Mouse (Mus musculus) natural killer cell, adult 2 months (primary cell): Measurements from ENCODE around the gene Ubr4.

Source experiments
- DNase-seq, 2 experiments: peaks; one replicate each; pipeline ENCODE4 v3.0.0; 2022; ENCODE audit warnings: low spot score in 2 of 2

Ubr4 gene

DNA sequence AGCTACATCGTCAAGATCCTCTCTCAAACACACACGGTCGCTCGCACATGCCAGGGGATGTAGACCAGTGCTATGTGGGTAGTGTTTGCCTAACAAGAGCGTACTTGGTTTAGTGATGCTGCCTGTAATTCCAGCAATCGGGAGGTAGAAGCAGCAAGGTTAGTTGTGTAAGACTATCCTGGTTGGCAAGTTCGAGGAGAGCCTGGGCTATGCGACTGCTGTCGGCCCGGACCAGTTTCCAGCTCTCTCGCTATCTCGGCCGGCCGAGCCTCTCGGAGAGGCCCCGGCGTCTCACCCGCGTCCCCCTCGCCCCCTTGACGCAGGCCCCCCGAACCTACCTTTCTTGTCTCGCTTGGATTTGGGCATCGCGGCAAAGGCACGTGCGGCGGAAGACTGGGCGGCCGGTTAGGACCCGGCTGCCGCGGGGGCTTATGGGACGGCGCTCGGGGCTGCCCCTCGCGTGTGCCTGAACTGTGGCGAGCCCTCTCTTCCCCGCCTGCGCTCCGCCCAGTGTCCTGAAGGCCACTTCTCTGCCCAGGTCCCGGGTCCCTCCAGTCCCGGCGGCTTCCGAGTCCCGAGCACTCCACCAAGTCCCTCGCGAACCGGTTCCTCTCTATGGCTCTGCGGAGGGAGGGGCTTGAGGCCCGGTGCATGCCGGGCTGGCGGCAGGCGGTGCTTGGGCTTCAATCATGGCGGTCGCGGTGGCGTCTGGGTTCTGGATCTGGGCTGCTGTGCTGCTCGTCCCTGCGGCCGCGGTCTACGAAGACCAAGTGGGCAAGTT lies at the start of gene Ubr4, which contains the start of the genes Mrto4 and Emc1:
Ubr4 (plus strand) TSS at position 679 of the 781 bp plus-strand sequence.
Mrto4 (minus strand) TSS at position 646 of the 781 bp plus-strand sequence.
Emc1 (plus strand) TSS at position 657 of the 781 bp plus-strand sequence.
- DNase-seq: peak; percentile 74 to 81

GRCm38 (mm10) chr4:139305521-139305920 lies 46.9 kb upstream of the Ubr4 start:
- no peak for DNase-seq

GRCm38 (mm10) chr4:139307916-139308315 lies 44.5 kb upstream of the Ubr4 start:
- DNase-seq: peak in 1 of 2 experiments; percentile 57

DNA sequence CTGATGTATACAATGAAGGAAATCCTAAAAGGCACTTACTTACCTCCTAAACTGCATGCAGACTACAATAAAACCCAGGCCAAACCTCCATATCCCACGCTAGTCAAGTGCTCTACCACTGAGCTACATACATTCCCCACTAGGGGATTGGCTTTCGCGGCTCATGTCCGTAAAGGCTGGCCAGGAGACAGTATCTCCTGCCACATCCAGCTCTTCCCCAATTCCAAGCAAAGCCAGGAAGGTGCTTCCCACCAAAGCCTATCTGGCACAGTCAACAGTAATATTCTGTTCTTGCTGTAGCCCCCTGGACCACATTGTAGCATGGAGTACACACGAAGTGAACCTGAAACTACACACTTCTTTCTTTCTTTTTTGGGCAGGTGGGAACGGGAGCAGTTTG lies 42.8 kb upstream of the Ubr4 start:
- DNase-seq: no peak

DNA sequence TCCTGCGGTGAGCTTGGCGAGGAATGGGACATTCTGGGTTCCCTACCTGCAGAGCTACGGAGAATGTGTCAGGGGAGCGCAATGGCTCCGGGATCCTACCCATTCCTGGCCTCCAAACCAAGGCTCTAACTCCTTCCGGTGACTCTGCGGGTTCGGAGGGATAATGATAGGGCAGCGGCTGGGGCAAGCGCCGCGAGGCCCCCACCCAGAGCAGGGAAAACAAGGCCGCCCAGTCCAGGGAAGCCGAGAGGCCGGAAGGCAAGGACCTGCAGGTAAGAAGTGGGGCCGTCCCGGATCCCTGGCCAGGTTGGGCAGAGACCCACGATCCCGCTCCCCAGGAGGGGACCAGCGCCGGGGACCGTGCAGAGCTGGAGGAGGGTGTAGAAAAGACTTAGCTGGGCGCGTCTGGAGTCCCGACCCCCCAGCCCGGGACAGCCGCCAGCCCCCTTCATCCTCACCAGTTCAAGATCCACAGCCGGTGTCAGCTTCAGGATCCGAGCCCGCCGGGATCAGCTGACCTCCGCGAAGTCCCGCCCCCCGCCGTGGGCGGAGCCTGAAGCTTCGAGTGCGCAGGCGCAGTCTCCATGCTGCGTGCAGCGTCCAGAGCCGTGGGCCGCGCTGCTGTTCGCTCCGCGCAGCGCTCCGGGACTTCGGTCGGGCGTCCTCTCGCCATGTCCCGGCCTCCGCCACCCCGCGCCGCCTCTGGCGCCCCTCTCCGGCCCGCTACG lies 42.1 kb upstream of the Ubr4 start, which contains the start of the genes Pqlc2 and Akr7a5:
Pqlc2 (minus strand) TSS at position 538 of the 728 bp plus-strand sequence.
Akr7a5 (plus strand) TSS at position 574 of the 728 bp plus-strand sequence.
- DNase-seq: peak; percentile 94 to 95

DNA sequence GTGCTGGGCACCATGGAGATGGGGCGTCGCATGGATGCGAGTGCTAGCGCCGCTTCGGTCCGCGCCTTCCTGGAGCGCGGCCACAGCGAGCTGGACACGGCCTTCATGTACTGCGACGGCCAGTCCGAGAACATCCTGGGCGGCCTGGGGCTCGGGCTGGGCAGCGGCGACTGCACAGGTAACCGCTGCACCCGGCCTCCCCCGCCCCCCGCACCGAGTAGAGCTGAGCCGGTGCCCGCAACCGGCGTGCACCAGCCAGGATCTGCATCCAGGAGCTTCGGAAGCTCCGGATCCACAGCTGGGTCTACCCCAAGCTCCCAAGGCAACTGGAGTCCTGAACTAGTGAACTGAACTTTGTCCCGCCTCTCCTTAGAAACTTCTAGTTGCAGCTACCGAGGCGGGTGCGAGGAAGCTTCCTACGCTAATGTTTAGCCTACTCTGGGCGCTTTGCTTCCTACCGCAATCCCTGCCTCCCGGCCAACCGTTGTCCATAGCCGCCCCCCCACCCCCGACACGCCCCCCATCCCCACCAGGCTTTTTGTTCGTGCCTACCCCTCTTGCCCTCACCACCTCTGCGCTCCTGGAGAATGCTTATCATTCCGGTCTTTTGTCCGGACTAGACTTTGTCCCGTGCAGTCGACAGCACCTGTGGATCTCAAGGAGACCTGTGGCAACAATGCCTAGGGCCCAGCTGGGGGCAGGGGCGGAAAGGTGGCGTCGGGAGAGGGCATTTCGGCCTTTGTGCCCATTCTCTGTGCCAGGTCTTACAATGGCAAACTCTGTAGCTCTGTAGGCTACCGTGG lies 41.3 kb upstream of the Ubr4 start:
- no peak for DNase-seq

- no peak for DNase-seq
Measured at GRCm38 (mm10) chr4:139311707-139312106, 40.7 kb upstream of the Ubr4 start.

DNA sequence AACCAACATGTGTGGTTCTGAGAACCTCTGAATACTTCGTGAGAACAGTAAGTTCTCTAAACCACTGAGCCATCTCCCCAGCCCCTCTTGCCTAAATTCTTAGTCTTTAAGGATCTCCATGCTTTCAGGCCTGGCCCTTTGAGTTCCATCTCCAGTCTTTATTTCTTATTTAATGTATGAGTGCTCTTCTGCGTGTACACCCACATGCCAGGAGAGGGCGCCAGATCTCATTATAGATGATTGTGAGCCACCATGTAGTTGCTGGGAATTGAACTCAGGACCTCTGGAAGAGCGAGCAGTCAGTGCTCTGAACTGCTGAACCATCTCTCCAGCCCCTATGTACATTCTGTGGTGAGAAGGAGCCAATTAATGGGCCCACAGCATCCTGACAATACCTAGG lies 39.8 kb upstream of the Ubr4 start:
- peak; percentile 39 to 63 for DNase-seq

DNA sequence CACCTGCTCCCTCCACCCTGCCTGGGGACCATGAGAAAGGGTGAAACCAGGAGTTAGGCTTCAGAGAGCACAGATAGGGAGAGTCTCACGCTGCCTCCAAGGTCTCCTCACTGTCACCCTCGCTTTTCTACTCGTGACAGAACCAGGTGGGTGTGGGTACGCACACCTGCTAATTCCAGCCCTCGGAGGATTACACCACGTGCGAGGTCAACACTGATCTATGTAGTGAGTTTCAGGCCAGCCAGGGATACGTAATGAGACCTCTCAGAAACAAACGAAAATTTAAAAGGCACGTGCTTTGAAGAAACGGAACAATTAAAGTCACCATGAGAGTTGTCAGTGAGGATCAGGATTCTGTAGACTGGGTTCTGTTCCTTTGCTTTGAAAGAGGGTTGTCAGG lies 34.0 kb upstream of the Ubr4 start:
- no peak for DNase-seq

GRCm38 (mm10) chr4:139319740-139320139 lies 32.7 kb upstream of the Ubr4 start:
- no peak for DNase-seq

GRCm38 (mm10) chr4:139330605-139331004 lies 21.8 kb upstream of the Ubr4 start:
- DNase-seq: peak; percentile 79 to 84

GRCm38 (mm10) chr4:139334631-139335295 lies 17.6 kb upstream of the Ubr4 start:
- DNase-seq: no peak

GRCm38 (mm10) chr4:139335507-139335906 lies 16.9 kb upstream of the Ubr4 start:
- no peak for DNase-seq

DNA sequence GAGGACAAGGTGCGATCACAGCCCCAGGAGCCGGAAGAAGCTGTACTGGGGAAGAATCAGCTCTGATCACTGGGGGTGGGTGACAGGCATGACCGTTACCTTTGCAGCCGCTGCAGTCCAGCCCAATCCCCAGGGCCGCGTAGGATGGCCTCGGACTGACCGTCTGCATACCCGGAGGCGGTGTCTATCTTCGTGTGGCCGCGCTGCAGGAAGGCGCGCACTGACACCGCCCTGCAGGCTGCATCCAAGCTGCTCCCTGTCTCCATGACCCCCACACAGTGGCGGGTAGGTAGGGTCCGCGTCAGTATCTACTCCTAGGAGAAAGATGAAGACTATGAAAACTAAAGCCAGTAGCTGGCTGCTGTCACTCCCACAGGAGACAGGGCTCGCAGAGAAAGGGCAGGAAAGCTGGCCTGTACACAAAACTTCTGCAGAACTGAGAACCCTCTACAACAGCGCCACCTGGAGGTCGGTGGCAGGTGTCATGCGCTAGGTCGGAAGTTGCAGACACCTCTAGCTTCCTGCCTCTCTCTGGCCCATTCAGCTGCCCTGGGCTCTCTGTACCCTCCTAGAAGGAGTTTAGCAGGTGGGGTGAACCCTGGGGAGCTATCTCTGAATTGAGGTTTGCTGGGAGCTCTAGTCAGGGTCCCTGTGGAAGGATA lies 15.5 kb upstream of the Ubr4 start:
- DNase-seq: peak; percentile 66 to 81

DNA sequence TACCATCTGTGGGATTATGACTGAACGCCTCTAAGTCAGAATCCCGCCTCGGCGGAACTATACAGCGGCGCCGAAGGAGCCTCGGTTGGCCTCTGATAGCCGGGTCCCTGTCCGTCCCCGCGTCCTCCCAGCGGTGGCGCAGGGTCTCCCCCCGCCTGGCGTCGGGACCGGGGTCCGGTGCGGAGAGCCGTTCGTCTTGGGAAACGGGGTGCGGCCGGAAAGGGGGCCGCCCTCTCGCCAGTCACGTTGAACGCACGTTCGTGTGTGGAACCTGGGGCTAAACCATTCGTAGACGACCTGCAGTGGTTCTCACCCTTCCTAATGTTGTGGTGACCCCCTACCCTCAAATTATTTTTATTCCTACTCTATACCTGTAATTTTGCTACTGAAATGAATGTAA lies 14.3 kb upstream of the Ubr4 start:
- no peak for DNase-seq

DNA sequence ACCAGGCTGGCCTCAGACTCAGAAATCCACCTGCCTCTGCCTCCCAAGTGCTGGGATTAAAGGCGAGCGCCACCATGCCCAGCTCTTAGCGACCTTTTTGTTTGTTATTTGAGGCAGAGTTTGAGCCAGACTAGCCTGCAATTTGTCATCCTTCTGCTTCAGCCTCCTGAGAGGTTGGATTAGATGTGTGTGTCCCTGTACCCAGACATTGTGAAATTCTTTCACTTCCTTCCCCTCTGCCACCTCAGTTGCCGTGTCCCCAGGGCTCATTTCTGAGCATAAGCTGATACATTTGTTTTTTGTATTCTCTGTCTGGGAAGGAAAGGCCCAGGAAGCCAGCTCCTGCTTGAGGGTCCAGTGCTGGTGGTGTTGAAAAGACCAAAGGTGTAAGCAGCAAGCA lies 11.6 kb upstream of the Ubr4 start:
- no peak for DNase-seq

DNA sequence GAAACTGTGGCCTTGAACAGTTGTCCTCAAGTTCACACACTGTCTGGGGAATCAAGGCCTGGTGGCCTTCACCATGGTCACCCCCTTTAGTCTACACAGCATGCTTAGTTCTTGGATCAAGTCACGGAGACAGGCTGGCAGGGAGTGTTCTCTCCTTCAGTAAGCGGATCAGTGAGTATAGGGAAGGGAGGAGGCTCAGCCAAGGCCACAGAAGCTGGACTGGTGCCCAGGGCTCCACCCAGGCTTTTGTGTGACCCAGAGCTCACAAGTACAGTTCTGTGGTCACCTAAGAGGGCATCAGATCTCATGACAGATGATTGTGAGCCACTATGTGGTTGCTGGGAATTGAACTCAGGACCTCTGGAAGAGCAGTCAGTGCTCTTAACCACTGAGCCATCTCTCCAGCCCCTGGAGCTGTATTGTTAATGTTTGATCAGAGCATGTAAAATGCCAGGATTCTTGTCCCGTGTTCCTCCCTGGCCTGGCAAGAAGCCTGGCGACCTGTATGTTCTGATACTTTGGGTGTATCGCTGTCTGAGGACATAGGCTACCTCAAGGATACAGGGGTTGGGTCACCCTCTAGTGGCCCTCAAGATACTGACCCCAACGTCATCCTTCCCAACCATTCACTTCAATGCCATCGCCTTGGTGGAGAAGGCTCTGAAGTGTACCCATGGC lies 10.7 kb upstream of the Ubr4 start:
- no peak for DNase-seq

DNA sequence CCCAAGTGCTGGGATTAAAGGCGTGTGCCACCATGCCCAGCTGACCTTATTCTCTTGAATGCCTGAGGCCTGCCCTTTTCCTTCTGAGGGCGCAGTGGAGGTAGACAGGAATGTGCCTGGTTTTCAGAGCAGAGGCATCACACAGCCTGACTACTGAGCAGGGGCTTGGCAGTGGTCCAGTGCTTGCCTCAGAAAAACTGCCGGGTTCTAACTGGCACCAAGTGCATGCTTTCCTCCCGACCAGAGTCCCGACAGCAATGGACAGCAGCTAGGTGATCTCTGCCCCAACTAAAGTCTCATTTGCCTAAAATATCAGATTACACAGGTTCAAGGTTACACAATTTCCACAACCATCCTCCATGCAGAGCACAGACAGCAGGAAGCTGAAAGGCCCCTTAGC lies 8.7 kb upstream of the Ubr4 start:
- no peak for DNase-seq

GRCm38 (mm10) chr4:139345416-139346019 lies 6.9 kb upstream of the Ubr4 start:
- DNase-seq: no peak

DNA sequence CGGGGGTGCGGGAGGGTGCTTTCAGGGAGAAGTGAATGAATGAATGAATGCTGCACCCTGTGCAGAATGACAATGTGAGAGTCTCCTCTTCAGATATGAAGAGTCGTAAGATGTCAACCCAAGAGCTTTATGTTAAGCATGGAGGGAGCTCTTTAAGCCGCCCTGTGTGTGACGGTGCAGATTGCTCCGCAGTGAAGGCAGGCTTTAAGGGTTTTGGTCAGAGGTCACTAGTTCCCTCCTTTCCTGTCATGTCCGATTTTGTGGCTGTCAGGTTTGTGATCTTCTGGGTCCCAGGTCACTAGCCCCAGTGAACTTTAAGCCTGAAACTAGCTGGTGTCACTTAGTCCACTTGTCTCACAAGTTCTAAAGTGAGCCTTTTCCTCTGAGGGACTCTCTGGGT lies 423 bp downstream of the Ubr4 start:
- DNase-seq: no peak
